Mouse (Mus musculus) bone marrow, adult 2 months (tissue): ENCODE results near the gene Olfr112.

Experiments
- CTCF ChIP-seq: fragments of 200-500 bp; IDR thresholded peaks from 2 replicates; pipeline ENCODE4 v1.5.1; 2011; ENCODE audit warnings: low read length, control low read depth; ENCODE audit not compliant: control insufficient read depth, insufficient read depth
- POLR2A ChIP-seq: fragments of 200-500 bp; IDR thresholded peaks from 2 replicates; pipeline ENCODE4 v1.6.1; 2011; ENCODE audit warnings: low read depth, mild to moderate bottlenecking, control low read depth, low read length, borderline replicate concordance; ENCODE audit not compliant: control insufficient read depth

- no peak for TF ChIP-seq CTCF
- no peak for TF ChIP-seq POLR2A
These were observed 25.3 kb downstream of the Olfr112 start for GRCm38 (mm10) chr17:37543800-37544435.
